Mouse (Mus musculus): ENCODE results near the gene Cd163.

GRCm38 (mm10) chr6:124358953-124359352 is 54.5 kb downstream of the Cd163 start:
- TF ChIP-seq CTCF (IDR thresholded peaks at IDR 0.05; ENCODE audit: low read depth, low read length) (no peak), POLR2A (IDR thresholded peaks at IDR 0.05; ENCODE audit: borderline replicate concordance, low read depth, low read length) (no peak)
